Mouse (Mus musculus) megakaryocyte-erythroid progenitor cell, adult 5-6 weeks (primary cell): ENCODE results near the gene Gdap2. TPM values are rescaled to one million over a fixed set of nuclear protein-coding genes. Genes with fewer than 3 reads are reported as not detected.

Source experiments
- ATAC-seq: replicated peaks from 2 replicates; pipeline ENCODE4 v1.8.0; 2016; ENCODE audit warnings: mild to moderate bottlenecking, inconsistent platforms; ENCODE audit not compliant: severe bottlenecking, poor library complexity, low FRiP score, low TSS enrichment
- total RNA-seq, 2 experiments: library from RNA; stranded (forward) in 1 of 2; stranded (reverse) in 1 of 2; fragments of 200-1000, 215-1000 nt in 1 of 2; fragments of >200 nt in 1 of 2; fragmentation: Nextera tagmentation in 1 of 2; gene quantifications; 2 replicates each; pipeline ENCODE4 v1.2.3; 2014 to 2017

Gdap2 gene
- 12.5 and 17.8 TPM in 2 replicates for total RNA-seq (2014; fragmentation: Nextera tagmentation)
- total RNA-seq (2017): 17.7 and 30.9 TPM in 2 replicates

DNA sequence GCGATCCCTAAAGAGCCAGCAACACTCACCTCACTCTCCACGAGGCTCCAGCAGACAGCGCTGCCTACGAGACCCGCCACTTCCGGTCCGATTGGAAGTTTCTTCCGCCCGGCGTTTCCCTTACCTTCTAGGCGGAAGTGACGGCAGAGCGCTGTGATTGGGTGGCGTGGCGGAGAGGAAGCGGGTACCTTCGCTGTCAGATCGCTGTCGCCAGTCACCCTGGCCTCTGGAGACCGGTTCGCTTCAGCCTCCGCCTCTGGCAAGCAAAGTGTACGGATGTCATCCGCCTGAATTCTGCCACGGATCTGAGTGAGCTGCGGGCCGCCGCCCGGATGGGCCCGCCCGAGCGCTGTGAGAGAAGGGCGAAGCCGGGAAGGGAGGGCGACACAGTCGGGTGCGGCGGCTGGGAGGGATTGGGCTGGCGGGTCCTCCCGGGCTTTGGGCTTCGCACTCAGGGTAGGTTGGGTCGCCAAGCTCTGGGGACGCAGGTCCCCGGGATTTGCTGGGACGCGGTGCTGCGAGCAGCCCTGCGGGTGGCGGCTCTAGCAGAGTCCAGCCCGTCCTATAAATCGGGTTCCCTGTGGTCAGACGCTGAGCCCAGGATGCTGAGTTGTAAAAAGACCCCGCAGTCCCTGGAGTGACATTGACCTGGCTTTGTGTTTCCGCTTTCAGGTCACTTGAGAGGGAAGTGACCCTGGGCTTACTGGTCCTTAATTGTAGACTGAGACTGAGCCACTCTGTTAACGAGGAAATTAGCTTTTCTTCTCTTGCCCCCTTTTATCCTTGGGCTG is at the start of gene Gdap2, which contains the start of gene Wdr3:
Gdap2 (plus strand) TSS at position 67 of the 791 bp plus-strand sequence.
Wdr3 (minus strand) TSS at position 93 of the 791 bp plus-strand sequence.
- peak; percentile 99 for ATAC-seq

DNA sequence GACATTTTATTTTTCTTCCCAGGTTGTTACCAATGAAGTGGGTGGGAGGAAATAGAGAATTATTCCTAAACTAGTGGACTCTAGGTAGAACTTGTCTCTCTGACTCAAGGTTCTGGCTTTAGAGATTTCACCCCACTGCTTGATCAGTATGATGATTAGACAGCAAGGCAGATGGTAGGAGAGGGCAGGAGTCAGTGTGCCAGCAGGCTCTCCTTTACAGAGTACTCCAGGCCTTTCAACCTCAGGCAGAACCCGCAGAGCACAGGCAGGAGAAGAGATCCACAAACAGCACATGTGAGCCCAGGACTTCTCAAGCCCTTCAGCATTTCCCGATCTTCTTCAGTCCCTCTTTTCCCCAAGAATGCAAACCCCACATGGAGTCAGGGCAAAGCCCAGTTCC is 43.5 kb upstream of the Gdap2 start:
- ATAC-seq: no peak

DNA sequence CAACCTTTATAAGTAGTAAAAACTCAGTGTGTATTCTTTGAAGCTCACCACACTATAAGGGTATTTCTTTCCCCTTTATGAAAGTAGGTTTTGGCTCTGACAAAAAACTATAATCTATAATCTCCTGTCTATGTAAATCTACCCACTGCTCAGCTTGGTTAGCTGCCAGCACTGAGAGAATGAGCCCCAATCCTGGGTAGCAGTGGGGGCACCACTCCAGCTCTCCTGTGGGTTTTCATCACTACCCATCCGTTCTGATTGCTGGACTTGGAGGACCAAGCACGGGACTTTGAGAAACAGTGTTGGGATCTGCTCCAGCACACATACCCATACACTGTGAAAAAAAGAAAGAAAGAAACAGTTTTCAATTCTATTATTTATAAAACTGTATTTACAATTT is 40.2 kb upstream of the Gdap2 start:
- no peak for ATAC-seq

DNA sequence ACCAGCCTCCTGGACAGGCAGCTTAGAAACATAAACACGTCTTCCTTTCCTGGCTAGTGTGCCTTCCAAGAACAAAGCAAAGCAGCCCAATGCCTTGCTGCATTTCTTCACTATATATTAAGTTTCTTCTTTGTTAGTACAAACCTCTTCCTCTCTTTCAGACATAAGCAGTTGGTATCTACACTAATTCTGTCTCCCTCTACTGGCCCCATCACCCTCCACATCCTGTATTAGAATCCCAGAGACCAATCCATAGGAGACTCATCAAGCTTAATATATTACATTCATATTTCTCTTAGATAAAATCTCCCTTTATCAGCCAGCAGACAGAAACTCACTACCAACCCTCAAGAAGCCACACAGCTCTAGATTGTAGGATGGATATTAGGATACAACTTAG is 39.7 kb upstream of the Gdap2 start:
- ATAC-seq: no peak

DNA sequence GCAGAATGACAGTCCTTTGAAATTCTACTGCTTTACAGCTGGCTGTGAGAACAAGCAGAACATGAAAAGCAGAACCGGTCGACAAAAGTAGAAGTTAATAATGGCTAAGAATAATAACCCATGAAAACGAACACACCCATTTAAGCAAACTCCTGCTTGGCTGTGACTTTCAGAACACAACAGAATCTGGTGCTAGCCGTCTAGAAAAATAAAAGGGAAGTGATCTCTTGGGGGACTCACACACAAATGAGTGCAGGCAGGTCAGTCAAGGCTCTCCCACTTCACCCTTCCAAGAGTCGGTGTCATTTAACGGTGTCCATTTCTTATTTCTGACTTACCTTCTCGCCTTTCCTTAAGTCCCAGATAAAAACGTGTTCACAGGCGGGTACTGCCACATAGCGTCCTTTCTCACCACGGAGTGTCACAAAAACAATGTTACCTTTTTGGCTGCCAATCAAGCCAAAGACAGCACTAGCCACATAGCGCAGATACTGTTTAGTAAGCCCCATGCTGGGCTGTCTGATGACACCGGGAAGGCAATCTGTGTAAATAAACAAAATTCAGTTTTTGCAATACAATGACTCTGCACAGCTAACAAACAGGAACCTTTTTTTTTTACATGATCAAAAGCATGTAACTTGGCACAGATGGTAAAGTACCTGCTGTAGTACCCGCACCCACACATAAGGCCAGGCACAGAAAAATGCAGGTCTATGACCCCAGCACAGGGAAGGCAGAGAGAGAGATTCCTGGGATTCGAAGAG is 1.3 kb upstream of the Gdap2 start:
- ATAC-seq: no peak

DNA sequence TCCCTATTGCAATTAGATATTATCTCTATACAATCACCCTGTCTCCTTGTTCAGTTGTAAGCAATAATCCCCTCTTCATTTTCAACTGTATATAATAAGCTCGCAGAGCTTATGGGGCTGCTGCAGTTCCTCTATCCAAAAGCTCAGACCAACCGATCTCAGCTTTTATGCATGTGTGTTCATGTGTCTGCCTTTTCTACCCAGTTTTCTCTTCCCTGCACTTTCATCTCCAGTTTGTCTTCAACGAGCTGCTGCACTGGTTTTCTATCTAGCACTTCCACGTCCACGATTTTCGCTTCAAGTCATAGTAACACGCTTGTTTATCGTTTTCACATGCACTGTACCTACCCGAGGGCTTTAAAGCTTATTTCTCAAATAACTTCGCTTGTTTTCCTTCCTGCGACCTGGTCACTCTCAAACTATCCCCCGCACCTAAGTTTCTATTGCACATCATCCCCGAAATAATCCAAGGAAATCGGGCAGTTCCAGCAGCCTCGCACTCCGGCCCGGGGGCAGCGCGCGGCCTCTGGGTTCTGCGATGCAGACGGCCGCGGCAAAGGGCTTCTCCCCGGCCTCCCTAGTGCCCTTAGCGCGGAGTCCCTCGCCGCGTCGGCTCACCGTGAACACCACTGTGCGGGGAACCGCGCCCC is 391 bp upstream of the Gdap2 start:
- ATAC-seq: no peak

DNA sequence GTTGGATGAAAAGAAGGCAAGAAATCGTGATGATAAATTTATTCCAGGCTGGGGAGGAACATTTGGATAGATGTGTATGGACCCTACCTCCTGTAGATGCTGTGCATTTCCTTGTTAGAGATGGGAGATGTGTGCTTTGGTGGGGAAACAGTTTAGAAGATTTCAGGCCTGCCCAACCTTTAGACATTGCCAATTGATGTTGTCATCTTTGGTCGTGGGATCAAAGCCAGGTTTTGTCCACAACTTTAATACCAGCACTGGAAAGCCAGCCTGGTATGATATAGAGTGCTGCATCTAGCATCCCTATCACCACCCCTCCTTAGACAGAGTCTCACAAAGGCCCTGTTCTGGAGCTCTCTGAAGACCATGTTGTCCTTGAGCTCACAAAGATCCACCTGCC is 1.4 kb downstream of the Gdap2 start:
- no peak for ATAC-seq

DNA sequence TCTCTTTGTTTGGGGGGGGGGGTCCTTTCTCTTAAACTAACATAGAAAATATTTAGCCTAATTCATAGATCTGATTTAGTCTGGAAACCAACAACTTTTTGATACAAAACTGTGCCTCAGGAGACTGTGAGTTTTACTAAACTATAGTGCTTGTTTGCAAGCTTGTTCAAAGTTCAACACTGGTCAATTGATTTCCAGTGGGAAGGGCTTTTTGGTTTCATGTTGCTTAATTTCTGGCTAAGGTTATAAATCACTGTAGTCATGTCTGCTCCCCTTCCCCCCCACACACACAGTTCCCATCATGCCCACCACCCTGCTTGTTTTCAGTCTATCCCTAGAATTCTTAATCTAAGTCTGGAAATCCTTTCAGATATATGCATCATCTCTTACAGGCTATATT is 2.8 kb downstream of the Gdap2 start:
- ATAC-seq: no peak

DNA sequence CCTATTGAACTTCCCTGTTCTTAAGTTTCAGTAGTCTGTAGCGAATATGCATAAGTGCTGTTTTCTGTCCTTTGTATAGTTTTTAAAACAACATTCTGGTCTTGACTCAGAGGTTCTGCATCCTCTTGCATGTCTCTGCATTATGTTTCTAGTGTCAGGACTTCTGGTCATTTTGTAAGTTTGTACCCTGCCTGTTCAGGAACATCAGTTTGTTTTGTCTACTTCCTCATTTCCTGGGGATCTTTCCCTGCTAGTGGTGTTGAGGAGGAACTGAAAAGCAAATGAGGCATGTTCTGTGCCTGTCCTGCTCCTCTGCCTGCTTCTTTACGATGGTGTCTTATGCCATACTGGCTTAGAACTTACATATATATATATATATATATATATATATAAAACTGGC is 13.8 kb downstream of the Gdap2 start:
- no peak for ATAC-seq

DNA sequence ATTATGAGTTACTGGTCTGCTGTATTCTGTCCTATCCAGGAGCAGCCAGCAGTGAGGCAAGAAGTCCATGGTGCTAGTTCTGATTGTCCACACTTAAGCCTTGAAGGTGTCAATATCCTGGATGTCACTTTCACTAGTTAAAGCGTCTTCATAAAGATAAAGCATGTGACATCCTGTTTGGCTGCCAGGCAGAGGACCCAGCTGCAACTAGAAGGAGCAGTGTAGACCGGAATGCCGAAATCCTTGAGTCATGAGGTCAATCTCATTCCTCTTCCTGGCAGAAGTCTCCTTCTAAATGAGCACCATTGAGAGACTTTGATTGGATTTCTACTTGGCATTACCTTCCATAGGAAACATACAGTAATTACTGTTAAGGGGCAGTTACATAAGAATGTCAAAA is 18.3 kb downstream of the Gdap2 start:
- ATAC-seq: no peak

DNA sequence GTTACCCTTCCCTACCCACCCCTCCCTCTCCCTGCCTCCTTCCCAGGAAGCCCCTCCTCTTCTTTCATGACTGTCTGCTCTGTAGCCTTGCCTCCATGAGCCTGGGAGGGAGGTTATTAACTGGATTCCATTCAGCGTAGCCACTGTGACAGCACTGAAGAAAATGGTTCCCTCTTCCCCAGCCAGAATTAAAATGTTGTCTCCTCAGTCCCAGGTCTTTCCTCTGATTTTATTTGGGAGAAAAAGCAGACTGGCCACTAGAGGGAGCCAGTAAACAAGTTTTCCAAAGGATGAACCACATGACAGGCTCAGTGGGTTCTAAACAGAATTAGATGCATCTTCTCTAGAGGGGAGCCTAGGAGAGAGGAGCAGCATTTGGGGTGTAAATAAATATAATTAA is 27.3 kb downstream of the Gdap2 start:
- peak; percentile 53; the same call in 1 of the 2 replicates for ATAC-seq

DNA sequence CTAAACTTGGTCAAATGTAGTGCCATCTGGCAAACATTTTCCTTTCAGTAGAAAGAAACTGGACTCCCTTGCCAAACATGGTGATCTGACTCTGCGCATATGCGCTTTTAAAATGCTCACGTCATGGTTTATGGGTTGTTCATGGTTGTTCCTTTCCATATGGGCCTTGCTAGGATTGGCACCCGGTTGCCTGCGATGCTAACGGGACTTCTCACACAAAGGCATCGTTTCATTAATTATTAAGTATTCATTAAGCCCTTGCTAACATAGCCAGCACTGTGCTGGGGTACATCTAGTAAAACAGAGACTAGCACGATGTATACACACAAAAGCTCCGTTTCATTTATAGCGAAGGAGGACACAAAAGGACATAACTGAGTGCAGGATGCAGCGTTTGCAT is 27.7 kb downstream of the Gdap2 start:
- no peak for ATAC-seq

DNA sequence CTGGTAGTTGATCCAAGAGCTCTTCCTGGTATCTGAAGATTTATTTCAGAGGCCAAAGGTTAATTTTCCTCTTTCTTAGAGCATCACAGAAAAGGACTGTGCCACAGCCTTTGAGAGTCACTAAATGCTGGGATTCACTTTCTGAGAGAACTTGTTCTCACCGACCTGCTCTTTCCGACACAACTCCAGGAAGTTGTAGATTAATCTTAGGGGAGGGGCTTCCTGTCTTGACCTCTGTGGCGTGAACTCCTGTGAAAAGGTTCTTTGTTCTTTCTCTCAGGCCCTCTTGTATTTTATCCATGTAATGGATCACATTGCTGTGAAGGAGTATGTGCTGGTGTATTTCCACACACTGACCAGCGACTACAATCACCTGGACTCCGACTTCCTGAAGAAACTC is 32.0 kb downstream of the Gdap2 start:
- 0 out of 2 replicates have a peak, but pooled peaks have one; percentile 45 for ATAC-seq

DNA sequence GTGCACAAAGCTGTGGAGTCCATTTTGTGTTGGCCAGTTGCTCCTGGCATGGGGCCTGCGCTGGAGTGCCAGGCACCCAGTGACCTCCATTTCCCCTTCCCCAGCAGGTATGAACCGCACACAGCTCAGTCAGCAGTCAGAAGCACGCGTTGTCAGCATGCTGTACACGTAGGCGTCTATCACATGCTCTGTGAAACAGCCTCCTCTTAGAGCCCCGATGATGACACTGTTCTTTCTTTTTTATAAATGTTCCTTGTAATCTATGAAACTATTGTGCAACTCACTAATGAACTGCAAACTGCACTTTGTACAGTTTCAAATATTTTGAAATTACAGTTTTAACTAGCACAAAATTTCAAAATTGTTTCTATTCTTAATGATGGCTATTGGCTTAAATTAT is 39.4 kb downstream of the Gdap2 start:
- no peak for ATAC-seq

DNA sequence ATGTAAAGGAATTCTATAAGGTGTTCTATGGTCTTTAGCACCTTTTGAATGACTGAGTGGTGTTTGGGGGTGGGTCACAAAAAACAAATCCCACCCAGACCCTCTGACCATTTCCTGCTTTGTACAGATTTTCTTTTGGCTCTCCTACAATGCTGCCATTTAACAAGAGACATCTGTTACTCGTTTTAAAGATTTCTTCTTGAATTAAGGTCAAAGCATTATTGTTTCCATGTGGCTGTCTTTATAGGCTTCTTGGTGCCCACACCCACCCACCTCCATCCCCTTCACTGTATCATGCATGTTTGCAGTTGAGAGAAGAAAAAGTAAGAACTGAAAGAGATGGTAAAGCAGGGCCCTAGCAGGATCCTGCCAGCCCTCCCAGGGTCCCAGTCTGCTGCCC is 44.8 kb downstream of the Gdap2 start:
- ATAC-seq: no peak

DNA sequence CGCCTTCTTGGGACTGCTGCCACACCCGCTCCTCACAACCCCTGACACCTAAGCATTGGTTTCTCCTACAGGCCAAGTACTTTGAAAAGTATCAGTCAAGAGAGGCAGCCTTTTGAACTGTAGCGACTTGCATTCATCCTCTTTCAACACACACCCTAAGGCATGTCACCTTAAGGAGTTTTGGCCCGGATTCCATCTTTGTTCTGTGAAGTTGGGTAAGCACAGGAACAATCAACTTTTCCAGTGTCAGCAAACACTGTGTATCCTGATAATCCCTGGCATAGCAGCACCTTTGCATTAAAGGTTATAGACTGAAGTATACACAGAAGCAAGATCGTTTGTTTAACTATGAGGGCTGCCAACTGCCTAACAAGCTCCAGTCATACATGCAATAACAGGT is 53.3 kb downstream of the Gdap2 start:
- no peak for ATAC-seq

DNA sequence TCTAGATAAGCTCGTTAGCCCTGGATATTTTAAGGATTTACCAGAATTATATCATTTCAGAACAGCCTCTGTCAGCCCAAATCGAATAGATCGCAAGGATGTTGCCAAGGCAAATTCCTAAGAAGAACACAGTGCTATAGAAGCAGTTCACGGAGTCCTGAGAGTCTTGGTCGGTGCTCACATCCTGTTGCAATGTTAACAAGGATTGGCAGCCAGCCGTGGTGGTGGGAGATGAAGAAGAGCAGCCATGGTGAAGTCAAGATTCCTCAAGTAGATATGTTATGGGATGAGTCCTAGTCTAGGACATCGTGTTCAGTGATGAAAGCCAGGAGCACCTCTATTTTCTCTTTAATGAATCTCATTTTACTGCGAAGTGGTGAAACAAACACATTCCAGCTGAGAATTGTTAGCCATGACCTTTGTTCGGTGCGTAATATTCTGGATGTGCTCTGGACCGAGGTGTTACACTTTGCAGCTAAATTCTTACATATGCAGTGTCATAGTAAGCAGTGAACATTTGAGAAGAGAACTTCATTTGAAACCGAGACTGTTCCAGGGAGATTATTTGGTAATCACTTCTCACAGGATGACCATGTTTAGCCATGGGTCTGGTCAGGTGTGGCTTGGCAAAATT is 63.3 kb downstream of the Gdap2 start:
- no peak for ATAC-seq

DNA sequence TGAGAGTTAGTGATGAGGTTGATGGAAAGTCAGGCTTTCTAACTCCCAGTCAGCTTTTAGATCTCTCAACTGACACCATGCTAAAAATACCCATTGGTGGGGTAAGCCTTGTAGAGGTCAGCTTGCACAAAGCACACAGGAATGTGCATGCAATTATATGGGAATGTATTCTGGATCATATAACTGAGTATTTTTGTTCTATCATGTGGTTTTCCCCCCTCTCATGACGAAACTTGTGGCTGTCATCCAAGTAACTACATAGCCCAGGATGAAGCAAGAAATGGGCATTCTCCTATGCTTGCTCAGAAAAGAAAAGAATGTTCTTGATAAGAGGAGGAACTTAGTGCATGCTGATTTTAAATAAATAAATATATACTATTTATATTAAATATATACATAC is 65.3 kb downstream of the Gdap2 start:
- ATAC-seq: no peak

DNA sequence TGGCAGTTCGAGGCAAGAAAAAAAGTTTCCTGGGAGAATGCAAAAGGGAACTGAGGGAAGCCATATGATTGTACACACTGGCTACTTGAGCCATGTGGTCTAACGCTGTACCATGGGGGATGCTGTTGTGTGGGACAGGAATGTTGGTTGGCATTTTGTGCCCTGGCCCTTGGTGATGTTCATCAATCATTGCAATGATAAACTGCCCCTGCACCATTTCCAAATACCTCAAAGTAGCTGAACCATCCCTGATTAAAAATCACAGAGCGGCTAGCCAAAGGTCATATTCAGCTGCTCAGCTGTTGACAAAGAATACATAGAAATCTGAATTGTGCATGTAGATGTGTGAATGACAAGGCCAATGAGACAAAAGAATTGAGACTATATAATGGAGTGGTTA is 66.8 kb downstream of the Gdap2 start:
- ATAC-seq: no peak
